Mouse (Mus musculus): ENCODE results near the gene Prim2.
"Not testable (repeated sequence)": the region's sequence is repeated elsewhere in the genome, so short reads cannot be mapped to it uniquely, and the experiment has no call there.

Prim2 gene

DNA sequence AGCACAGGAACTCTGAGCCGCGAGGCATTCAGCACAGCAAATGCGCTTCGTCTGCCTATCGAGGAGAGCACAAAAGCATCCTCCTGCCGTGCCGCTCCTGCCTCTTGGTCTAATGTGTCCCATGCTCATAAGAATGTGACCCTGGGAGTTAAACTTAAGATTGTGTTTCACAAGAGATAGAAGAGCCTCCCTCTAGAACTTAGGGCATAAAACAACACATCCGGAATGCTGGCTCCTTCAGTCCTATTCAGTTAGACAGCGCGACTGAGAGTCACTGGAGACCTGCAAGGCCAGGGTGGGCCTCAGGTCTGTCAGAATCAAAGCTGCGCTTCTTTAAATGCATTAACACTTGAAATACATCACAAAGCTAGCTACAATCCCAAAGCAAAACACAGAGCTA lies 18.7 kb downstream of the Prim2 start:
- DNase-seq (ENCODE audit: low read depth, low spot score) = no peak

DNA sequence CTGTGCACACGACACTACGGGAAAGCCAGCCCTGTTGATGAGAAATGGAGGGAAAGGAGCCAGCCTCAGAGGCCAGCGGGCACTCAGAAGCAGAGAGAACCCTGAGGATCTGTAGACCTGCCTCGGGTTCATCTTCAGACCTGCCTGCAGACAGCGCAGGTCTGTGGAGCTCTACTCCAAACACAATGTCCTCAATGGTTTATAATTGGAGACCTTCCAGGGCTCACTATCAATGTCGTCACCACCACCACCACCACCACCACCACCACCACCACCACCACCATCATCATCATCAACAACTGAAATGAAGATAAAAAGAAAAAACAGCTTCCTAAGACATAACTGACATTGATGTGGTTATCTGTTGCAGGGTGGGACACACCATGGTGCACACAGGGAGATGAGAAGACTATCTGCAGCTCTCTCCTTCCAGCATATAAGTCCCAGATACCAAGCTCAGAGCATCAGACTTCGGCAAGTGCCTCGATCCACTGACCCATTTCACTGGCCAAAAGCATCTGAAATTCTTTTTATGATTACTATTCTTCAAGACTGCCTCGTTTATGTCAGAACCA lies 20.0 kb downstream of the Prim2 start:
- DNase-seq (ENCODE audit: low read depth, low spot score) = no peak

- no peak for DNase-seq (ENCODE audit: low read depth, low spot score)
These were observed 20.6 kb downstream of the Prim2 start for GRCm38 (mm10) chr1:33649021-33649420.

DNA sequence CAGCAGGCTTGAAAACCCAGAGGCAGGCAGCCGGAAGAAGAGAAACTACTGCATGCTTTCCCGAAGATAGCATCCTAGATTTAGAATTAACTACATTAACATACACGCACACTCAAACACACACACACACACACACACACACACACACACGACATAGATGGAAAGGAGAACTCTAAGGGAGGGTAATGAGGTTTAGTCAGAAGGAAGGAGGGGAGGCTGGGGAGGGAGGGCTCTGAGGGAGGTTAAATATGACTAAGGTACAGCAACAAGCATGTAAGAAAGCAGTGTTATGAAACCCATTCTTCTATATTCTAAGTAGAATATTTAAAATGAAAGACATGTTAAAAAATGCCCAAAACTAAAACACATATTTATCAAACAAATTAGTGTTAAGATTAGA lies 21.9 kb downstream of the Prim2 start:
- no peak for DNase-seq (ENCODE audit: low read depth, low spot score)

- DNase-seq (ENCODE audit: low read depth, low spot score) = no peak
These were observed 22.4 kb downstream of the Prim2 start for GRCm38 (mm10) chr1:33647173-33647572.

DNA sequence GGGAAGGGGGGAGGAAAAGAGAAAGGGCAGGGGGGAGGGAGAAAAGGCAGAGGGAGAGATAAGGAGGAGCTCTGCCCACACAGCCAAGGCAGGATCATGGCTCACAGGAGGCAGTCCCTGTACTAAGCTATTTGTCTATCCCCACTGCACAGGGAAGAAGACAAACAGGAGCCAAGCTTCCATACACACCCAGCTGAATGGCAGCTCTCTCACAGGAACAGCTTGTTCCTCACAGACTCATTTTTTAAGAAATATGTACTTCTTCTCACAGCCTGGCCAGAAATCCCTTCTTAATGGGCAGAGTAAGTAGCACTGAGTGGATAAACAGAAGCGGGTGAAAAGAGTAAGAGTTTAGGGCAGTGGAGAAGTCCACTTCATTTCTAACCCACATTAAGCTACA lies 23.9 kb downstream of the Prim2 start:
- DNase-seq (ENCODE audit: low read depth, low spot score) = no peak

GRCm38 (mm10) chr1:33641139-33641538 lies 28.5 kb downstream of the Prim2 start:
- DNase-seq (ENCODE audit: low read depth, low spot score) = no peak

- DNase-seq (ENCODE audit: low read depth, low spot score) = no peak
These were observed 29.5 kb downstream of the Prim2 start for GRCm38 (mm10) chr1:33640089-33640488.

DNA sequence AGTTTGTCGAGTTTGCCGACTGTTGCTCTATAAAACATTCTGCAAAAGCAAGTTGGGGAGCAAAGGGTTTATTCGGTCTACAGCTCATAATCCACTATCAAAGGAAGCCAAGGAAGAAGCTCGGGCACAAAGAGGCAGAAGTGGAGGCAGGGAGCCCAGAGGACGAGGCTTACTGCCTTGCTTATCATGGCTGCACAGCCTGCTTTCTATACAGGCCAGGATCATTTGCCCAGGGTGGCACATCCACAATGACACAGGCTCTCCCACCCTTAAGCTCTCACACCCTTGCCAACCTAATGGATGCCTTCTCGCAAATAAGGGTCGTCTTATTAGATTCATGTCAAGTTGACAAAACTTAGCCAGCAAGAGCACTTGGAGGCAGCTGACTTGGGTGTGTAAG lies 30.4 kb downstream of the Prim2 start:
- no peak for DNase-seq (ENCODE audit: low read depth, low spot score)

- no peak for DNase-seq (ENCODE audit: low read depth, low spot score)
These were observed 31.8 kb downstream of the Prim2 start for GRCm38 (mm10) chr1:33637827-33638226.

- DNase-seq (ENCODE audit: low read depth, low spot score) = no peak
These were observed 33.0 kb downstream of the Prim2 start for GRCm38 (mm10) chr1:33636421-33637195.

- DNase-seq (ENCODE audit: low read depth, low spot score) = not testable (repeated sequence)
These were observed 38.5 kb downstream of the Prim2 start for GRCm38 (mm10) chr1:33631002-33631618.

- DNase-seq (ENCODE audit: low read depth, low spot score) = no peak
These were observed 41.8 kb downstream of the Prim2 start for GRCm38 (mm10) chr1:33627803-33628202.

GRCm38 (mm10) chr1:33627070-33627469 lies 42.5 kb downstream of the Prim2 start:
- DNase-seq (ENCODE audit: low read depth, low spot score) = no peak

GRCm38 (mm10) chr1:33624900-33625299 lies 44.7 kb downstream of the Prim2 start:
- no peak for DNase-seq (ENCODE audit: low read depth, low spot score)

DNA sequence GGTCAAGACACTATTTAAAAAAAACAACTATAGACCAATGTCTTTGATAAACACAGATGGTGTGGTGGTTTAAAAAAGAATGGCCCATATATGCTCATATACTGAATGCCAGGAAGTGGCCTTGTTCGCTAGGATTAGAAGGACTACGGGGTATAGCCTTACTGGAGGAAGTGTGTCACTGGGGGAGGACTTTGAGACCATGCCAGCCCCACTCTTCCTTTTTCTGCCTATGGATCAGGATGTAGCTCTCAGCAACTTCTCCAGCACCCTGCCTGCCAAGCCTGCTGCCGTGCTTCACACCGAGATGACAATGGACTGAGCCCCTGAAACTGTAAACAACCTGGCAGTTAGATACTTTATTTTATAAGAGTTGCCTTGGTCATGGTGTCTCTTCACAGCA lies 45.2 kb downstream of the Prim2 start:
- no peak for DNase-seq (ENCODE audit: low read depth, low spot score)

DNA sequence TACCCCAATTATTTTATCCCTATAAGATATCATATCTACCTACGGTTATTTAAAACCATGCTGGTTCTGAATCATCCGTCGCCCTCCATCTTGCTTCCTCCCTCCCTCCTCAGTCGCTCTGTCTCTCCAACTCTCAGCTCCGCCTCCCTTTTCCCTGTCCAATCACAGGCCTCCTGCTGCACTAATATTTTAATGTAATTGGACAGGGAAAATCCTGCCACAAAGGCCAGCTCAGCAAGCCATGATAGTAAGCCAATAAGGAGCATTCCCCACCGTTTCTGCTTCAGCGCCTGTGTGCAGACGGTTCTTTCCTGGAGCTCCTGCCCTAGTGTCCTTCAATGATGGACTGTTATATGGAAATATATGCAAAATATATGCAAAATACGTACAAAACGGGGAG lies 47.8 kb downstream of the Prim2 start:
- no peak for DNase-seq (ENCODE audit: low read depth, low spot score)

- no peak for DNase-seq (ENCODE audit: low read depth, low spot score)
These were observed 49.4 kb downstream of the Prim2 start for GRCm38 (mm10) chr1:33620091-33620788.

DNA sequence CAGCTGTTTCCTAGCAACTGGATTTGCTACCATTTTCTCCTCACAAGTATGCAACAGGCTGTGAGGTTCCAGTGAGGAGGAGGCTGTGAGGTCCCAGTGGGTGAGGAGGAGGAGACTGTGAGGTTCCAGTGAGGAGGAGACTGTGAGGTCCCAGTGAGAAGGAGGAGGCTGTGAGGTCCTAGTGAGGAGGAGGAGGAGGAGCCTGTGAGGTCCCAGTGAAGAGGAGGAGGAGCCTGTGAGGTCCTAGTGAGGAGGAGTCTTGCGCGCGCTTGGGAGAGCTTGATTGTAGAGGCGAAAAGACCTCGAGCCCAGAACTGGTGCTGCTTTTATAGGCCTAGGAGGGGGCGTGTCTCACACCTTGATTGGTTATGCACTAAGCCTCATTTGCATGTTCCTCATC lies 53.0 kb downstream of the Prim2 start:
- DNase-seq (ENCODE audit: low read depth, low spot score) = not testable (repeated sequence)

GRCm38 (mm10) chr1:33612100-33612499 lies 57.5 kb downstream of the Prim2 start:
- no peak for DNase-seq (ENCODE audit: low read depth, low spot score)

GRCm38 (mm10) chr1:33610026-33610721 lies 59.4 kb downstream of the Prim2 start:
- DNase-seq (ENCODE audit: low read depth, low spot score) = no peak

- no peak for DNase-seq (ENCODE audit: low read depth, low spot score)
These were observed 61.5 kb downstream of the Prim2 start for GRCm38 (mm10) chr1:33608133-33608532.
